Mouse (Mus musculus) embryonic fibroblast, embryonic 13.5 days (primary cell): Measurements from ENCODE around the gene Cpped1. TPM values are rescaled to one million over a fixed set of nuclear protein-coding genes. Genes with fewer than 3 reads are reported as not detected.

Source experiments
- H3K27ac ChIP-seq: 2 replicates; pipeline ENCODE4 v1.5.1; 2012; ENCODE audit warnings: low read length, control low read depth, inconsistent platforms; ENCODE audit not compliant: insufficient read depth
- H3K4me1 ChIP-seq: 2 replicates; pipeline ENCODE4 v1.6.1; 2011; ENCODE audit warnings: low read length; ENCODE audit not compliant: control insufficient read depth, insufficient read depth
- H3K4me3 ChIP-seq: 2 replicates; pipeline ENCODE4 v1.5.1; 2011; ENCODE audit warnings: mild to moderate bottlenecking, control low read depth, low read length; ENCODE audit not compliant: insufficient read depth
- CTCF ChIP-seq: IDR thresholded peaks from 2 replicates; pipeline ENCODE4 v1.5.1; 2011; ENCODE audit warnings: mild to moderate bottlenecking, control low read depth, low read length, moderate library complexity, borderline replicate concordance; ENCODE audit not compliant: insufficient read depth
- POLR2A ChIP-seq: IDR thresholded peaks from 2 replicates; pipeline ENCODE4 v1.6.1; 2011; ENCODE audit warnings: low read depth, mild to moderate bottlenecking, control low read depth, low read length, moderate library complexity
- polyA plus RNA-seq: library from polyadenylated mRNA; stranded (reverse); fragments of >200 nt; gene quantifications from 2 replicates; pipeline ENCODE4 v1.2.4, GENCODE M21; 2011; ENCODE audit warnings: low read depth; ENCODE audit not compliant: missing spikeins, insufficient read length

Cpped1 gene
- polyA plus RNA-seq, result 33.3 and 39.8 TPM in 2 replicates

GRCm38 (mm10) chr16:11909035-11909591 is at the start of gene Cpped1:
Cpped1 (minus strand) TSS chr16:11909445.
- Histone ChIP-seq H3K4me3 (peak within 1 kb of the TSS; percentile 87), H3K4me1 (peaks cover 10% of the 10 kb centered on the region), H3K27ac (peak within 1 kb of the TSS; percentile 53)
- TF ChIP-seq POLR2A (peak; percentile 73), CTCF (no peak)

GRCm38 (mm10) chr16:11940477-11940876 is 31.2 kb upstream of the Cpped1 start:
- TF ChIP-seq CTCF, result no peak
- no peak for TF ChIP-seq POLR2A
- Histone ChIP-seq H3K27ac (no peak overlapping the region), H3K4me1 (no peaks in the 10 kb centered on the region), H3K4me3 (no peak overlapping the region)

GRCm38 (mm10) chr16:11910801-11911200 is 1.6 kb upstream of the Cpped1 start:
- H3K27ac ChIP-seq, result no peak overlapping the region
- TF ChIP-seq POLR2A (no peak), CTCF (no peak)
- H3K4me3 ChIP-seq, result no peak overlapping the region
- peaks cover 10% of the 10 kb centered on the region for H3K4me1 ChIP-seq

- TF ChIP-seq POLR2A (no peak), CTCF (no peak)
- Histone ChIP-seq H3K27ac (no peak overlapping the region), H3K4me3 (no peak overlapping the region), H3K4me1 (peaks cover 10% of the 10 kb centered on the region)
These were observed 572 bp upstream of the Cpped1 start for GRCm38 (mm10) chr16:11909817-11910216.

DNA sequence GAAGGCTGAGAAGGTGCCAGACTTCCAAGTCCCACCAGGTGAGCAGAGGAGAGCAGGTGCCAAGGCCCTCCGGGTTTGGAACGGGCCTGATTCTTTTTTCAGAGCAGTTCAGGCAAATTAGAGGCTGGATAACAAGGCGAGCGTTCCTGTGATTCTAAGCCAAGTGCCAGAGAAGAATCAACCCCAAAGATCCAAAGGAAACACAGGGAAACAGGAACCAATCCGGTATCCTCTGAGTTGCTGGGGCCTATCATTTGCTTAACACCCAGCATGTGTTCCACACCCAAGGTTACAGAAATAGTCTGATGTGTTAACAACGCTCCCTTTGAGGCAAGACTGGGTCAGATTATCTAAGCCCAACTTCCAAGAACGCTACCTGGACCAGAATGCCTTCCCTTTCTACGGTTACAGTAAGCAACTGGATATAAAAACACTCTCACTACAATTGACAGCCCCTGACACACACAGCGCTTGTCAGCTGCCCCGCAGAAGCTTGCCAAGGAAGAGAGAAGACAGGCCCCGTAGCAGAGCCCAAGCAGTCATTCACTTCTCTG is 707 bp downstream of the Cpped1 start:
- Histone ChIP-seq H3K27ac (peak overlapping the region; percentile 53), H3K4me3 (peak overlapping the region; percentile 87), H3K4me1 (peaks cover 10% of the 10 kb centered on the region)
- no peak for TF ChIP-seq POLR2A
- no peak for TF ChIP-seq CTCF

- Histone ChIP-seq H3K4me1 (peaks cover 10% of the 10 kb centered on the region), H3K4me3 (peak overlapping the region; percentile 87), H3K27ac (no peak overlapping the region)
- TF ChIP-seq POLR2A (no peak), CTCF (no peak)
These were observed 1.4 kb downstream of the Cpped1 start for GRCm38 (mm10) chr16:11907816-11908215.

DNA sequence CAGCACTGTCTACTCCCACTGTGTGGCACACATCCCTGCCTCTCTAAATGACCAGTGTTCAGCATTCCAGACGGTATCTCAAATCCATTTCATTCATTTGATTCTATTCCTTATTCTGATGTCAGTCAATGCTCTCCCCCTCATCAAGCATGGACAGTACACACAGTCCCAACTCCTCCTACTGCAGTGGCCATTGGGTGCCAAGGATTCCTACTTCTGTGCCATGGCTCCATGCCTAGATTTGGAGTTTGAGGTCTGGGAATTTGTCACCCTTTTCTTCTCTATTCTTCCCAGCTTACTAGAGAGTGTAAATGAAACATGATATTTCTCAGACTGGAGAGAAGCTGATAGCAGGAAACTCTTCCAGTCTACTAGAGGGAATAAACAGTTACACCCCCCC is 2.3 kb downstream of the Cpped1 start:
- Histone ChIP-seq H3K4me1 (peaks cover 10% of the 10 kb centered on the region), H3K4me3 (no peak overlapping the region)

DNA sequence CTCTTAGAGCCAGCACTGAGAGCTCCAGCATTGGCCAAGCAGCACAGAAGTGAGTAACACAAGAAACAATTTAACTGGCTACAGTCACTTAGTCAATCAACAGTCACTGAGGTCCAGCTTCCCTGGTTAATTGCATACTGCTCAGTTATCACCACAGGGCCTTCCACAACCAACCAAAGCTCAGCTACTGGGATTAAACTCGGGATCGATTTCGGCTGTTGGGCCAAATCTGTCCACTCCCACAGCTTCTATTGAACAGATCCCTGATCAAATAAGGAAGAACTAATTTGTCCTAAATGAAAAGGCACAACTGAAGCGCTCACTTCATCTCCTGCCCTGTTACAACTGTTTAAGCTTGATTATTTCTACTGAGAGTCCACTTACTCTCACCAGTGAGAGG is 4.0 kb downstream of the Cpped1 start:
- Histone ChIP-seq H3K27ac (no peak overlapping the region), H3K4me3 (no peak overlapping the region), H3K4me1 (peaks cover 10% of the 10 kb centered on the region)
- TF ChIP-seq POLR2A (no peak), CTCF (no peak)

More for the DNA sequence above, 2.3 kb downstream of the Cpped1 start:
- TF ChIP-seq CTCF (no peak), POLR2A (no peak)
- H3K27ac ChIP-seq, result no peak overlapping the region

DNA sequence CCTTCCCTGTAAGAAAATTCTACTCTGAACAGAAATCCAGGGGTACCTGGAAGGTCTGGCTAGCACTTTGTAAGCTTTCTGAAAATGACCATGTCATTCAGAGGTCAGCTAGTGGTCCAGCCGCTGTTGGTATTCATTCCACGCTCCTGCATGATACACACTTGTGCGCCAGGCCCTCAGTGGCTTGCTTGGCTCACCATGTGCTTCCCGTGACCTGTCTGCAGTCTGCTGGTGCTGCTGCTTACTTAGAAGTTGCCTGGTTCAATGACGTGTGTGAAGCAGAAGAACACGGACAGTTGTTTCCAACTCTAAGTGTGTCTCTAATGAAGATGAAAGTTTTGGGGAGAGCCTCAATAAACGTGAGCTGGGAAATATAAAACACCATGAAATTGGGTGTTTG is 7.2 kb downstream of the Cpped1 start:
- no peaks in the 10 kb centered on the region for H3K4me1 ChIP-seq
- no peak for TF ChIP-seq POLR2A
- TF ChIP-seq CTCF, result no peak

DNA sequence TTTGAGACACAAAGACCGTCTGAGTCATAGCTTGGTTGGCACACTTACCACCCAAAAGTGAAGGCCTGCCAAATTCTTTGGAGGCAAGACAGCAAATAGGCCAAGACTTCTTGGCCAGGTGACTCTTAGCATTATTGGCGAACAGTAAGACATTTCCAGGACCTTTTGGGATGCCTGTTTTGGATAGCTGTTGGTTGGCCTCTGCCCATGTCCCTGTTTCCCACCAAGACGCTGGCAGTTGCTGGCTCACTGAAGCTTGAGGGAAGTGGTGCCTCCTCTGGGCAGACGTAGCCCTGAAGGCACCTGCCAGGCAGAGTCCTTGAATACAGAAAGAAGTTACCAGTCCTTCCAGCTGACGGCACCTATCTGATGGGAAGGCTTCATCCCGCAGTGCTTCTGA is 8.9 kb downstream of the Cpped1 start:
- Histone ChIP-seq H3K4me3 (no peak overlapping the region), H3K27ac (no peak overlapping the region), H3K4me1 (no peaks in the 10 kb centered on the region)
- TF ChIP-seq POLR2A (no peak), CTCF (no peak)

More for the DNA sequence above, 7.2 kb downstream of the Cpped1 start:
- Histone ChIP-seq H3K4me3 (no peak overlapping the region), H3K27ac (no peak overlapping the region)
